Mouse (Mus musculus): ENCODE results near the gene Herc1.

Gene Herc1

DNA sequence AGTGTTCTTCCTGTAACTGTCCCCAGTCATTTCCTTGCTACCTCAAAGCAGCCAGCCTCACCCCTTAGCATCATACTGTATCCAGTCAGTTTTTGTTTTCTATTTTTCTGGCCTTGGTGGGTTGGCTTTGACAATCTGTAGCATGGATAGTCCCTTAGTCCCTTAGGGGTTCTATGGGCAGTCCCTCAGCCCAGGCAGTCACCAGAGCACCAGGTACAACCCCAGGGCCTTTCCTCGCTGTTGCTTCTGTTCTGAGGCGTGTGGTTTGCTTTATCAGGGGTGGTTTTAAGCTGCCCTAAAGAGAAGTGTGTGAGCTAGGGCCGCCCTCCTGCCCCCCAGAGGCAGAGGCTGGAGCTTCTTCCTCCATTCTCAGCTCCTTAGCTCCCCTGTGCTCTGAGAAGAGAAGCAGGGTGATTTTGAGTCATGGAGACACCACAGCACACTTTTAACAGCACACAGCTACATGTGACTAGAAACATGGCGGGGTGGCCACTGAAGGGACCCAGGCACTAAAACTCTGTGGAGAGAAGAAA is 153.7 kb downstream of the Herc1 start:
- no peak for DNase-seq

DNA sequence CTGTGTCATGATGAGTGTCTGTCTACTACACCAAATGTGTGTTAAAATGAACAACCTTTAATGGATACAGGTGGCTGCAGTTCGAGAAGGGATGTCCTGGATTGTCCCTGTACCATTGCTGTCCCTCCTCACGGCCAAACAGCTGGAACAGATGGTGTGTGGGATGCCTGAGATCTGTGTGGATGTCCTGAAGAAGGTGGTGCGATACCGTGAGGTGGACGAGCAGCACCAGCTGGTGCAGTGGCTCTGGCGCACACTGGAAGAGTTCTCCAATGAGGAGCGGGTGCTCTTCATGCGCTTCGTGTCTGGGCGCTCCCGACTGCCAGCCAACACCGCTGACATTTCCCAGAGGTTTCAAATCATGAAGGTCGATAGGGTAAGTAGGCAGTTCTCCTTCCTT is 154.3 kb downstream of the Herc1 start:
- DNase-seq, result no peak

DNA sequence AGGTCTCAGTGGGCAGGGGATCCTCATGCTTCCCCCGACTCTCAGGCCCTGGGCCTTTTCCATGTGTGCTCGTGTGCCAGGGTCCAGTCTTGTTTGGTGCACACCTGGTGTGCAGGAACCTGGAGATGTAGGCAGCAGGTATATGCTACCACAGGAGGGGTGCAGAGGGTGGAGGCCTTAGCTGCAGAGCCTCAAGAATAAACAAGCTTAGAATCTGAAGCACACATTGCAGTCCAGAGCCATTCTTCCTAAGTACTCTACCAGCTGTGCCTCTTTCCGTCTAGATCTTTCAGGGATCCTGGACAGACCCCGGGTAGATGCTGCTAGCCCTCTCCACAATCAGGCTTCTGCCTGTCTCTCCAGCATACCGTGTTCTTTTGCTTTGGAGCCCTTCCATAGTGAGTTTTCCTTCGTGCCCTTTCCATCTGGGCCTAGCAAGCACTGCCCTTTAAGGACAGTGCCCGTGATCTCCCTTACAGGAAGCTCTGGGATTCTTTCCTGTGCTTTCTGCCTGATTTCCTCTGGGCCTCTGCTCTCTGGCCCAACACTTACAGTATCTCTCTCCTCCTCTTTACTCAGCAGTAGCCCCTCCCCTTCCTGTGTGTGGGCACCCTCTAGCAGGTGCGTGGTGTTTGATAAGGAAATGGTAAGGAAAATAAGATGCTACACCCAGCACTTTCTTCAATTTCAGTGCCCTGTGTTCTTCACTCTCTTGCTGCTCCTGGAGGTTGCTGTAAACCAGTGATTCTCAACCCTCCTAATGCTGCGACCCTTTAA is 155.1 kb downstream of the Herc1 start:
- no peak for DNase-seq

DNA sequence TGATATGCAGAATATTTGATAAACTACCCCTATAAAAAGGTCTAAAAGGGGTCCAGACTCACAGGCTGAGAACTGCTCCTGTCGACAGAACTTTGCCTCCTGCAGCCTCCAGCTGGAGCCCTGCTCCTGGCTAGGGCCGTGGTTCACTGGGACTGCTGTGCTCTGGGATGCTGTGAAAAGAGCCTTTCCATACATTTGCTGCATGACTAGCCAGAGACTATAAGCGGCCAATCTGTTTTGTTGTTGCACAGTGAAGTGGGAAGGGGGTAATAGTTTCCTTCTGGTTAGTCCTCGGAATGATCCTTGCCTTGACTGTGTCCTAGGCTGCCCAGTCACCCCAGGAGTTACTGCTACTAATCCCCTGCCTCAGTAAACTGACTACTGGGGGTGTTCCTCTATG is 155.8 kb downstream of the Herc1 start:
- no peak for DNase-seq

DNA sequence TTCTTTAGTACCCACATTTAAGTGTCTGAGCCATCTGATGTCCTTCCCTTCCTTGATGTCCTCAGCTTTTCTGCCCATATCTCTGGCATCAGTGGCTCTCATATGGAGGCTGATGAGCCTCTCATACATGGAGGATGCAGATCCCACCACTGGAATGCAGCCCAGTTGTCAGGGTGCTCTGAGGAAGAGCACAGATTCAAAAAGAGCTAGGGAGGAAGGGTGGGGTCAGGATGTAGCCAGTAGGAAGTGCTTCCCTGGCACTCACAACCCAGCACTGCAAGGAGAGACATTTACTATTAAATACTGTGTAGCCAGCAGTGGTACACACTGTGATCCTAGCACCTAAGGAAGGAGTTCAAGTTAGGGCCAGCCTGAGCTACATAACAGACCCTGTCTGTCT is 156.2 kb downstream of the Herc1 start:
- no peak for DNase-seq

DNA sequence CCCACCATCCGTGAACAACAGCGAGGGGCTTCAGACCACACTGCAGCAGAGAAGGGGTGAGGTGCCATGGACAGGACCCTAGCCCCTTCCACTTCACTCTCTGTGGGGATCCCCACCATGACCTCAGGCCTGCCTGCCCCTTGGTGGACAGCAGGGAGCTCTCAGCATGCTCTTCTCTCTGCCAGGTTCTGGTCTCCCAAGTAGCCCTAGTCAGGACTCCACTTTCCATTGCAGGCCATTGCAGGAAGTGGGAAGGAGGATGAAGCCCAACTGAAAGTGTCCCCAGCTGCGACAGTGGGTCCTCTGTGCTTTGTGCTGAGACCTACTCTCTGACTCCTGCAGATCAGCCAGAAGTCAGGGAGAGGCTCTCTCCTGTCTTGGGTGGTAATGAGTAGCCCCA is 157.4 kb downstream of the Herc1 start:
- DNase-seq, result no peak

DNA sequence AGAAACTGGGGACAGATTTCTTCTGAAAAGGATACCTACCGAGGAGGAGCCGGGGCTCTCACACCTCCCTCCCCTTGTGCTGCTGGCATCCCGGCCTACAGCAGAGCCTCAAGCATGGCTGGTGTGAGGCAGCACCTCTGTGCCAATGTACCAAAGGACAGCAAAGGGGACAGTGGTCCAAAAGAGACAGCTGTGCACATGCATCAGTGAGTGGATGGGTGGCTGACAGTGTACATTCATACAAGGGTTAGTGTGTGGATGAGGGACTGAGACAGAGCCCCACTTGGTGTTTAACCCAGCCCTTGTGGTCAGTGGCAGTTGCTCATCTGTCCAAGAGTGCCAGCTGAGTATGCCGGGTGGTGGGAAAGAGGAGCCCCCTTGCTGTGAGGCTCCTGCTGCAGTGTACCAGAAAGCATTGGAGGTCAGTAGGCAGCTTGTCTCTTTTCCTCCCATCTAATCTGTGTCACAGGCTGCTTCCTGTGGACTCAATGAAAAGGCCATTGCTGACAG is 158.7 kb downstream of the Herc1 start:
- no peak for DNase-seq

DNA sequence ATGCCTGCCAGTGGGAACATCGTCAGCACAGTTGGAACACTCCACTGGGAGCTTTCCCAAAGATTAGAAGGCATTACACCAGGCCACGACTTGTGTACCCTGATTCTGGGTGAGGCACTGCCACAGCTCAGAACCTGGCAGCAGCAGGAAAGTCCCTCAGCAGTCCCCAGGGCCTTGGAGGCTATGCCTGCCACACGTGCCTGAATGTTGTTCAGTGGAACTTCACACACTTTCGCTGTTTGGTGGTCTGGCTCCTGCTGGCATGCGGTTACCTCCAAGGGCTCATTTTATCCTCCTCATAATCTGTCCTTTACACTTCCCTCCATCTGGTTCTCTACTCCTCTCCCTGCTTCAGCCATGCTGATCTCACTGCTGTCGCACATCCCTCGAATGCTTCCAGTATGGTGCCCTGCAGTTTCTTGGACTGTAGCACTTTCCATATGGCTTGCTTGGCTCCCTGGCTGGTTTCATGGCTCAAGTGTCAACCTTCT is 160.1 kb downstream of the Herc1 start:
- DNase-seq, result no peak

DNA sequence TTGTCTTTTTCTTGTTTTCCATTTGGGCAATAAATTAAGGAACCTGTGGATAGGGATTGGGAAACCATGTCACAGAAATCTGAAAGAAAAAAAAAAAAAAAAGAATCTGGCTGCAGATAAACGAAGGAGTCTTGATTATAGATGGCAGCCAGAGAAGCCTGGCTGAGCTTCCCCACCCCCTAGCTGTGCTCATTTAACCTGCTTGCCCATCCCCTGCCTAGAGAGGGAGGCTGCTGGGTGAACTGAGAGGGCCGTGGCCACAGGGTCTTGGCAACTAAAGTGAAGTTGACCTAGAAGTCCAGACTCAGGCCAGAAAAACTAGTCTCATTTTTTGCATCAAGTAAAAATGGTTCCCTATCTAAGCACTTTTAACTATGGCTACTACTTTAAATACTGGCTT is 160.7 kb downstream of the Herc1 start:
- peak; percentile 40 to 55 for DNase-seq

DNA sequence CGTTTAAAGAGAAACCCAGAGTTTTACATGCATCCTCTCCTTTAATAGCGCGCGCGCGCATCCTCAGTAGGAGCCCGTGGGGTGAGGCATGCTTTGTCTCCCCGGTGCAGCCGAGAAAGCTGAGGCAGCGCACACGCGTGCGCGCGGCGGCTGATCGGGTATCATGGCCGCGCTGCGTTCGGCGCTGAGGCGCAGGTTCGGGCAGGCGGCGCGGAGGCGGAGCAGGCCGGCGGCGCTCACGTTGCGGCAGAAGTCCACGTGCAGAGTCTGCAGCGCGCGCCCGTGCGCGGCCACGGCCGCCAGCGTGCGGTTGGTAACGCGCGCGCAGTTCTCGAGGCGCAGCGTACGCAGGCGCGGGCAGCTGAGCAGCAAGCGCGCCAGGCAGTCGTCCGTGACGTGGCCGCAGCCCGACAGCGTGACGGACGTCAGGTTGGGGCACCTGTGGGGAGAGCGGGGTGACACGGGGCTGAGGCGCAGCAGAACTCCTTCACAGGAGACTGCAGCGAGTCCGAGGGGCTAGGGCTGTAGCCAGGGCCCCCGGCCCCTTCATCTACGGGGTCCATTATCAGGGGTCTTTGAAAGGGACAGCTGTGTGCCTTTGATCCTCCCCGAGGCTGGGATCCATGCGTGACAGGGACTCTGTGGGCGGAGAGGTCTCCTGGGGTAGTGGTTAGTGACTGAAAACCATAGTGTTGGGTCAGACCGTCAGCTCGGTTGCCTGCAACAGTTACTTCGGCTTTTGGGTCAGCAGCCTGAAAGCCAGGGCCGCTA is 161.5 kb downstream of the Herc1 start:
- peak; percentile 94 to 97 for DNase-seq

DNA sequence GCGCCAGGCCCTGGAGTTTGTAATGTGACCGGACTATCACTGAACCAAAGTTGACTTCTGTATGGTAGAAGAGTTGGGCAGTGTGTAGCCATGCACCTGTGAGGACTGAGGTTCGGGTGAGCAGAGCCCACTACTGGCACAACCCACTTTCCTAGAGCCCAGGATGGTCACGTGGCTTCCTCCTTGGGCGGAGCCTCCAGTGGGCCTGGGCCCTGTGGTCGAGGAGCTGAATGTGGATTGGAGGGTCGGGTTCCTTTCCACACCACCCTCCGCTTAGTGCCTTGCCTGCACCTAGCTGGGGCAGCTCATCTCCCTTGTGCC is 162.1 kb downstream of the Herc1 start:
- DNase-seq, result peak; percentile 88 to 93

DNA sequence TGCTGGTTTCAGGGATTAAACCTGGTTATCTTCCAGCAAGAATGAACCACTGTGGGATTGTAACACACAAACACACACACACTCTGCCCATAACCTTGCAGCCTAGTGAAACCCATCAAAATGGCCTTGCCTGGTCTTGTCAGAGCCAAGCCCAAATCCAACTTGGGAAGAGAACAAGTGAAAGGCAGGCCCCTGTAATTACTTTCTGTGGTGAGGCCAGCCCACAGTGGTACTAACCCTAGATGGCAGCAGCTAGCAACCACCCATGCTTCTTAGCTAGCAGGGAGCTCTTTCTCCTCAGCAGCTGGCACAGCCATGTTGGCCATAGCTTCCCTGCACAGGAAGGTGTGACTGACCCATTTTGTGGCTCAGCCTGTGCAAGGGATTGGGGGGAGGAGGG is 162.9 kb downstream of the Herc1 start:
- peak; percentile 20 to 40 for DNase-seq

DNA sequence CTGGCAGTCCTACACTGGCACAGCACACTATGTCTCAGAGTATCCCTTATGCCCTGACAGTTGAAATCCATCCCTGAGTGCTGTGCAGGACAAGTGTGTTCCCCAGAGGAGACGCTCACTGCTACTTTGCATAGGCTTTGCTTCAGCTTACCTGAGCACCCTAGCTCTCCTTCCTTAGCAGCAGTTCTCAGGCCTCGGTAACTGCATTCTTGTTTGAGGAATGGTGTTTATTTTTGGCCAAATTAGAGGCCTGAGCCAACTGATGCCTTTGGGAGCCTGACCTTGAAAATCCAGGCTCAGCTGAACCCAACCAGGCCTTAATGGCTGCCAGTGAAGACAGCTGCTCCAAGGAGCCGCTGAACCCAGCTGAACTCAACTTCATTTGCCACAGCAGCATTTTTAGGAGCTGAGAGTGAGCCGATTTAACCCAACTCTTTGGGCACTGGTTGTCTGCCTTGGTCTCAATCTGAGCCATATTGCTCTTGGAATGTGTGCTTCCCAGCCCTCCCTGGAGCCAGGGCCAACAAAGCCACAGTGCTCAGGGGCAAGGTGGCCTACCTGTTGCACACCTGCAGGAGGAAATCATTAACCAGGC is 163.5 kb downstream of the Herc1 start:
- no peak for DNase-seq

DNA sequence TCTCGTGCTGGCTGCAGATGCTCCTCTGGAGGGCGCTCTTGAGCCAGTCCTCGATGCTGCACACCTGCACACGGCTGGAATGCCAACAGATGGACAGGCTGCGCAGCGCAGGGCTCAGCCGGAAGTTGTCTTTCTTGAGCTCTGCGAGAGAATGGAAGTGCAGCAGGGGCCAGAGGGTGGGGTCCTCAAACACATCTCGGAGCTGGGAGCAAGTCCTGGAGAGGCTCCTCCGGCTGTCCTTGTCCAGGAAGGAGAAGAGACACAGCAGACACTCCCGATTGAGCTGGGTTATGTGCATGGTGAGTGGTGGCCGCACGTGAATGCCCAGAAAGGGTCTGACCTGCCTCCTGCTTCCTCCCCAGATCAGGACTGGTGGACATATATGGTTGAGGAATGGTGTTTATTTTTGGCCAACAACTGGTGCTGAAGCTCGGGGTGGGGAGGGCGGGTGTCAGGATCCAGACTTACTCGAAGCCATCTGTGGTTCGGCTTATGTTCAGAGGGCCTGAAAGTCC is 164.1 kb downstream of the Herc1 start, which contains the start of gene Fbxl22:
Gene Fbxl22, minus strand, starts transcription at position 338 of the 515 bp plus-strand sequence.
- peak; percentile 76 to 83 for DNase-seq

DNA sequence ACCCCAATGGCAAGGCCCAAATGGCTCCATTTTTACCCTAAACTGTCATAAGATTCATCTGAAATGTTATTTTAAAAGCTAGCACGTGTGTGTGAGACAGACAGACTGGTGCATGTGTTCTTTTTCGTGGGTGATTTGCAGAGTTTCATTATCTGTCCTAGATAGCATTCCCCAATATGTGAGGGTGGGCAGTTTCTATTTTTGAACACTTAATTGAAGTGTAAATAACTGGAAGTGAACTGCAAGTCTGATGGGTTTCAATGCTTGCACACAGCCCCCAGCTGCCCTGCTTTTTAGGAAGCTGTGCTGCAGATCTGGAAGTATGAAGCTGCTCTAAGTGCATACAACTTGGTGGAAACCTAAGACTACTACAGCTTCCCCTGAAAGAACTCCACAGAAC is 164.9 kb downstream of the Herc1 start:
- no peak for DNase-seq

DNA sequence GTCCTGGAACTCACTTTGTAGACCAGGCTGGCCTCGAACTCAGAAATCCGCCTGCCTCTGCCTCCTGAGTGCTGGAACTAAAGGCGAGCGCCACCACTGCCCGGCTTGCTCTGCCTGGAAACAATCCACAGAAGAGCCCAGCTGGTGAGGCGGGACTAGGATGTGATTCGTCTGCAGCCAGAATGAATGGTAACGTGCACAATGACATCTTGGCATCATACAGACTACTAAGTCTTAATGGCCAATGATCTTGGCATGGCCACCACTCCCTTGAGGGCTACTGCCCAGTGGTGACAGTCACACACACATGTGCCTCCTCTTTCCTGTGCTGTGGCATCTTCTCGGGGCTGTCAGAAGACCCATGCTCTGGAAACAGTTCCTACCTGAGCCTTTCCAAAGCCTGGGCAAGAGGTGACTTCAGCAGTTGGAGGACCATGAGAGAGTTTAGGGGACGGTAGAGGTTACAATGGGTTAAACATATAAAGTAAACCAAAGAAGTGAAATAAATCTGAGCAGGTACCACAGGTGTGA is 165.5 kb downstream of the Herc1 start:
- no peak for DNase-seq

DNA sequence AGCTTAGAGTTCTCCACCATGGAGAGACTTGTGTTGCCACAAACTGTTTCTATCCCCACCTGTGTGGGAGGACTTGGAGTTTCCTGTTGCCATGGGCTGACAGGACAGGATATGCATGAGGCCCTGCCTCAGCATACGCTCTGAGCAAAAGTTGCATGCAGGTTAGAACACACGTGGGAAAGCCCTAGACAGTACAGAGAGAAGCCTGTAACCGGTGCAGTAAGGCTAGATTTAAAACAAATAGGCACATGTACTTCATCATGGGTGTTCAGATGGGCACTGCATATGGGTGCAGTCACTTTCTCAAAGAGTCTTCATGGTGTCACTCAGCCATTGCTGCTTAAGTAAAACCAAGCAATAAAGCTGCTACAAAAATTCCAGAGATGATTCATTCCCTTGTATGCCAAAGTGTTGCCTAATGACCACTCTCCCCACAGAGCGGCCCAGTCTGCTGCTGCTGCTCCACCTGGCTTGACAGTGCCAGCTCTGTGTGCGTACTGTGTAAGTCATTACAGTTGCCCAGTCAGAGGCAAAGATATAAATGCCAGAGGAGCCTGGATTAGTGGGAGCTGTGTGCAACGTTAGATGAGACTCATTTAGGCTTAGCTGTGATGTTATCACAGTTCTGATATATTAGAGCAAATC is 166.2 kb downstream of the Herc1 start:
- DNase-seq, result no peak

DNA sequence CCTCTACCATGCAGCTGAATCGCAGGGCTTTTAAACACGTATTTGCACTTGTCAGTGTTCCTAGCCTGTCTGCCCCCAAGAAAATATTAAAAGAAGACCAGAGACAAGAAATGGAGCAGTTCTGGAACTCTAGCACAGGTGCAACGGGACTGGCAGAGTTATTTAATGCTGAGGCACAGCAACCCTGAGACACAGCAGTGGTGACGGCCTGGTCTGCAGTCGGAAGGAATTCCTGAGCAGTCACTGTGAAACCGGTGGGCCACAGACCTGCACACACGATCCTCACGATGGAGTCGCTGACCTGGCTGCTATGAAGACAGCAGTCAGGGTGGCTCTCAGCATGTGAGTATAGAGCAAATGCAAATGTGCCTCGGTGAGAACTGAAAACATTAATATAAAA is 167.5 kb downstream of the Herc1 start:
- no peak for DNase-seq

DNA sequence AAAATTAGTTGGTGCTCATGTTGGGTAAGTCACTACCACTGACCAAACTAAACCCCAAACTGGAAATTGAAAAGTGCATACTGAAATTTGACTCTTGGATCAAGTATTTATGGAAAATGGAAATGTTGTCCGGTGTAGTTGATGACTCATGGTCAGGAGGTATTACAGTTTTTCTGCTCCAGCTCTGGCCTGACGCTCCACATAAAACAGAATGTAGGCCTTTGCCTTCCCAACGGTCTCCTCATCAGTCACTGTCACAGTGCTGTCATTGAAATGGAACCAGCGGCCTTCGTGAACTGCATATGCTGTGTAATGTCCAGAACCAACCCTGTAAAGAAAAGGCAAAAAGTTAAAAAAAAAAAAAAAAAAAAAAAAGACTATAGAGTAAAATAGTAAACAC is 168.0 kb downstream of the Herc1 start:
- no peak for DNase-seq

DNA sequence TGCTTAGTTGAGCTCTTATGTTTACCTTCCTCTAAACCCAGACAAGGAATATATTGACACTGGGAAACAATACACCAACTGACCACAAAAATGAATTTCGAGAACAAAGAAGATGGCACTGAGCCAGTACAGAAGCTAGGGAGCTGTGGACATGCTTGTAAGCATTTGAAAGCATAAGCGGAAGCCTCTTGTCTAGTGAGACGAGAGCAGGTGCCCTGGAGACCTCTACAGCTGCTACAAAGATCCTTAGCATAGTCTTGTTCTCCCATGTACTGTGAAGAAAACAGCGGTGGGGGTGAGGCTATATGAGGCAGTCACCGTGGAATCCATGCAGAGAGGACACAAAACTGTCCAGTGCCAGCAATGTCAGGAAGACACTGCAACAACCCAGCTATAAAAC is 168.7 kb downstream of the Herc1 start:
- no peak for DNase-seq

DNA sequence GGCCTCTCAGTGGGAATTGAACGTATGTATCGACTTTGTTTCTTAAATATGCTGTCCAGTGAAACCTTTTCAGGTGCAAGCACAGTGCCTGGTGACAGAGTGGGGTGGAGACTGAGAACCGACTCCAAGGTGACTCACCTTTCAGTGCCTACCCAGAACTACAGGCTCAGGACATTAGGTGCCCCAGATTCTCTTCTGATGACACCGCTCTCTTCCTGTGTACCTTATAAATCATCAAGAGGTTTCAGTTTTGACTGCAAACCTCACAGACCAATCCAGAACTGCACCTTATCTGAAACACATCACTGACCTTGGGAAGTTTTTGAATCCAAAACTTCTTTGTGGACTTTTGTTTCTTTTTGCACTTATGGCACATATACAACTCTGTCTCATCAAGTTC is 170.0 kb downstream of the Herc1 start:
- DNase-seq, result no peak

DNA sequence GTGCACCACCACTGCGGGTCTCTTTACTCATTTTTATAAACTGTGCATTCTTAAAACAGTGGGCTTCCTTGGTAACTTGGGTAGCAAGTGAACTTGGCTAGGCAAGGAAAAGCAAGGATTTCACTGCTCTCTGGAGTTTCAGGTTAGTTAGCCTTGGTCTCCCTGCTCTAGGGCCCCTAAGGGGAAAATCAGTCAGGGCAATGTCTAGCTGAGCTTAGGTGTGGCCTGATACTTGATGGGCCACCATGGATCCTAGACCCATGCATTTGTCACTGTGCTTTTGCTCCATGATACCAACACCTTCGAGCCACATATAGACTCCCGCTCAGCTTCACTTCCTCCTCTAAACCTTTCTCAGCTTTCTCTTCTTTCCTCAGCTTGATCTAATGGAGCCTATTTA is 171.3 kb downstream of the Herc1 start:
- no peak for DNase-seq

All from kidney, postnatal 4 days (tissue).